16 mouse cellular contexts compared by ENCODE assay signal in genomic region chr4:31724400-31724799, GRCm38 (mm10).
"Had no signal": no experiment of that assay in that cellular context is flagged by ENCODE, and none has a peak within 500 bp of the region (broad histone marks: within the 10 kb centered on the region; RNA-seq: fewer than 3 reads in every experiment).

No protein-coding gene starts in this region.

- H3K9me3 ChIP-seq: limb, embryonic 13.5 days; midbrain, embryonic 12.5 days; stomach, embryonic 15.5 days had no signal

- H3K9ac ChIP-seq: limb, embryonic 13.5 days; liver, embryonic 14.5 days; midbrain, embryonic 12.5 days; stomach, embryonic 15.5 days had no signal

- H3K27me3 ChIP-seq: limb, embryonic 13.5 days; midbrain, embryonic 12.5 days; stomach, embryonic 15.5 days had no signal

- DNase-seq: layer of hippocampus, adult 9-11 months; layer of hippocampus, postnatal 36 days; lung, adult 18-20 months; lung, postnatal 36 days; retina, postnatal 1 day; right cerebral cortex, postnatal 4 days; spleen, adult 18-20 months; thymus, adult 2 months; thymus, postnatal 25 days had no signal

- H3K27ac ChIP-seq: limb, embryonic 13.5 days; liver, embryonic 14.5 days; midbrain, embryonic 12.5 days; stomach, embryonic 15.5 days had no signal

- ATAC-seq: hindbrain, embryonic 16.5 days; inflammation-experienced regulatory T-cells, adult 6 months; intestine, postnatal 0 days had no signal

- H3K4me1 ChIP-seq: stomach, embryonic 15.5 days had no signal

- H3K36me3 ChIP-seq: limb, embryonic 13.5 days; midbrain, embryonic 12.5 days; stomach, embryonic 15.5 days had no signal

- H3K4me2 ChIP-seq: limb, embryonic 13.5 days; midbrain, embryonic 12.5 days; stomach, embryonic 15.5 days had no signal

- H3K4me3 ChIP-seq: limb, embryonic 13.5 days; midbrain, embryonic 12.5 days; stomach, embryonic 15.5 days had no signal
